Mouse (Mus musculus): ENCODE results near the gene Col4a1.

DNA sequence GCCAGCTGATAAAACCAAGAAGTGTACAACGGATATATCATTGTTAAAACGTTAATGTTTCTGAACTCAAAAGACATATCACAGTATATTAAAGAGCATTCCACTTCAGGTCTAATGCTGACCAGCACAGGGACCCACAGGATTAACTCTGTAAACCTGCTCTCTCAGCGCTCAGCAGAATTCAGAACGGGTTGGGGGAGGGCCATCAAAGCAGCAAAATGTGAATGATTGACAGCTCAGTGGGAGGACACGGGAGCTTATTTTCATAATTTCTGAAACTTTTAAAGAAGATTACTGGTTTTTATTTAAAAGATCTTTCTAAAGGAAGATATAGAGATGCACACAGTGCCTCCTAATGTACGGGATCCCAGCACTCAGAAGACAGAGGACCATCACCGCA is 29.9 kb downstream of the Col4a1 start:
- no peak for TF ChIP-seq CTCF (IDR thresholded peaks at IDR 0.05; ENCODE audit: borderline replicate concordance, insufficient read depth, low read depth, low read length)
- TF ChIP-seq POLR2A (IDR thresholded peaks at IDR 0.05; ENCODE audit: borderline replicate concordance, insufficient read depth, low read length): no peak
